Mouse (Mus musculus): Measurements from ENCODE around the gene Rab3b.

GRCm38 (mm10) chr4:108890876-108891275, 12.0 kb downstream of the Rab3b start:
- TF ChIP-seq CTCF (IDR thresholded peaks at IDR 0.05; ENCODE audit: low read depth): no peak
- TF ChIP-seq EP300 (IDR thresholded peaks at IDR 0.05; ENCODE audit: low read depth): no peak

Measured in liver, embryonic 14.5 days (tissue).